Mouse (Mus musculus) small intestine, adult 2 months (tissue): ENCODE data around the gene Oit3.

Experiments used
- CTCF ChIP-seq: fragments of 200-500 bp; IDR thresholded peaks from 2 replicates; pipeline ENCODE4 v1.5.1; 2012; ENCODE audit warnings: low read depth, mild to moderate bottlenecking, control low read depth, inconsistent platforms, low read length, moderate library complexity, mixed read lengths; ENCODE audit not compliant: insufficient replicate concordance, insufficient read length; ENCODE audit errors: extremely low read depth
- POLR2A ChIP-seq: fragments of 200-500 bp; IDR thresholded peaks from 2 replicates; pipeline ENCODE4 v1.6.1; 2012; ENCODE audit warnings: low read depth, mild to moderate bottlenecking, control low read depth, inconsistent platforms, low read length, moderate library complexity

- TF ChIP-seq POLR2A (no peak), CTCF (peak; percentile 27; the same call in 1 of the 2 replicates)
Measured at GRCm38 (mm10) chr10:59378728-59379127, 62.9 kb downstream of the Oit3 start.
